Mouse (Mus musculus) embryonic fibroblast, embryonic 13.5 days (primary cell): ENCODE measurements around the gene Dyrk1a.

ENCODE experiments used
- CTCF ChIP-seq: IDR thresholded peaks from 2 replicates; pipeline ENCODE4 v1.5.1; 2011; ENCODE audit warnings: mild to moderate bottlenecking, control low read depth, low read length, moderate library complexity, borderline replicate concordance; ENCODE audit not compliant: insufficient read depth
- POLR2A ChIP-seq: IDR thresholded peaks from 2 replicates; pipeline ENCODE4 v1.6.1; 2011; ENCODE audit warnings: low read depth, mild to moderate bottlenecking, control low read depth, low read length, moderate library complexity

DNA sequence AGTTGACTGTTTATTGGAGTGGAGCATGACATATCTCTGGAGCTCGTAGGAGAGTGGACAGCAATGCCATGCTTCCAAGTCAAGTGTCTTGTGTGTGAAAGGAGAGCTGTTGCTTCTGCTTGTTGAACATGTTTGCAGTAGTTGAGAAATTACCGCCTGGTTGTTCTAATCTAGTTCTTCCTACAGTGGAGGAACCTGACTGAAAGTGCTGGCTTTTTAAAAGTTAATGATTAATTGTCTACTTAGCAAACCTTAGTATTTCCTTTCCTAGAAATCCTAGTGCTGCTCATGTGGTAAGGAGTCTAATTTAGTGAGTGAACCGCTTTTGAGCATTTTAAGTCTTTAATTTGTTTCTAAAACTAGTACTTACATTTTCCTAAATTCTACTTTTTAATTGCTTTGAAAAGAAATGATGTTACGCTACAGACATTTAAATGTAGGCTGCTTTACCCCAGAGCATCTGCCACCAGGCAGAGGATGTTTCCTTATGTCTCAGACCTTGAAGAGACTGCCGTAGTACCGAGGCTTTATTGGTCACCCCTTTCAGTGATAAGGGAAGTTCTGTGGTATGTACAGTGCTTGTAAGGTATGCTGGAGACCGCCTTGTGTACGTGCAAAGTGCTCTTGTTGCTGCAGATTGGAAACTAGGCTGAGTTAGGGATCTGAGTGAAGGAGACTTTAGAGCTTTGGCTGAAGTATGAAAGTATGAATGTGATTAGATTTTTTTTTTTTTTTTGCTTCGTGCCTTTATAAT lies 59.3 kb downstream of the Dyrk1a start:
- TF ChIP-seq CTCF: no peak
- no peak for TF ChIP-seq POLR2A
